In the genomic region with DNA sequence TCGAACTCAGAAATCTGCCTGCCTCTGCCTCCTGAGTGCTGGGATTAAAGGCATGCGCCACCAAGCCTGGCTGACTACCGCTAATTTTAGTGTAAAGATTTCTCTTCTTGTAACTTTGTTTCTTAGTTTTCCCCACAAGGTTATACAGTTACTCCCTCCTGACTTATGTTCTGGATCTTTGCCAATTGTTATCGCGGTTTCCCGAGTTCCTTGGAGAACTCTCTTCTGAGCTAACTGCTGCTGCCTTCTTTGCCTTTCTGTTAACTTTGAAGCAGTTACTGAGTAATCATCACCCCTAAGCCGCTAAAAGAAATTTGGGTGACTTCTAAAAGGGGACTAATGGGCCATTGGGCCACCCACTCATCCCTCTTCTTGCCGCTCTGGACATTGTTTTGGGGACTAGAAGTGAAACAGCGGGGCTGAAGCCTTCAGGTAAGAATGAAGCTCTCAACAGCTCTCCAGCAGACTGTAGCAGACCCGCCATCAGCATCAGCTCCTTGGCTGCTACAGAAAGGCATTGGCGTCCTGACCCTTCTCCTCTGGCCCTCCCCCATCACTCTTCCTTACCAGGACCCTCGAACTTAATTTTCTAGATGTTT, we compare ENCODE assay signal across 24 mouse cellular contexts. TPM values are rescaled to one million over a fixed set of nuclear protein-coding genes. Genes with fewer than 3 reads are reported as not detected.
DNase-seq lines count a peak whose midpoint lies in the region; ATAC-seq and TF ChIP-seq lines count a peak whose summit lies in the region.
"Had no signal": no experiment of that assay in that cellular context is flagged by ENCODE, and none has a peak within 500 bp of the region (broad histone marks: within the 10 kb centered on the region; RNA-seq: fewer than 3 reads in every experiment).

No protein-coding gene starts in this region.

- H3K27me3 ChIP-seq in intestine, embryonic 15.5 days (replicated peaks), result no peaks in the 10 kb centered on the region
- no peaks in the 10 kb centered on the region for H3K27me3 ChIP-seq in intestine, postnatal 0 days (replicated peaks; ENCODE audit: control insufficient read depth, insufficient read depth, low read length)
- H3K27me3 ChIP-seq: heart, embryonic 13.5 days; hindbrain, embryonic 15.5 days; kidney, embryonic 15.5 days; limb, embryonic 13.5 days; midbrain, embryonic 12.5 days; neural tube, embryonic 13.5 days; stomach, embryonic 15.5 days had no signal

- no peak for ATAC-seq in intestine, embryonic 15.5 days
- ATAC-seq in intestine, postnatal 0 days, result no peak
- ATAC-seq in erythroid progenitor cell, adult 5-6 weeks (replicated peaks; ENCODE audit: low FRiP score, poor library complexity, severe bottlenecking), result peak; percentile 61
- ATAC-seq: activated CD4-positive, CD25-positive, alpha-beta regulatory T cell, adult 4 months; forebrain, postnatal 0 days; intestine, embryonic 16.5 days had no signal

- H3K4me2 ChIP-seq in intestine, embryonic 15.5 days (replicated peaks), result no peak overlapping the region
- H3K4me2 ChIP-seq in intestine, postnatal 0 days (replicated peaks; ENCODE audit: low read depth), result no peak overlapping the region
- H3K4me2 ChIP-seq: heart, embryonic 13.5 days; hindbrain, embryonic 15.5 days; kidney, embryonic 15.5 days; limb, embryonic 13.5 days; midbrain, embryonic 12.5 days; neural tube, embryonic 13.5 days; stomach, embryonic 15.5 days had no signal

- TF ChIP-seq CTCF in intestine, postnatal 0 days (IDR thresholded peaks at IDR 0.05; ENCODE audit: low read depth), result no peak
- no peak for TF ChIP-seq CTCF in layer of hippocampus, adult 2 months (conservative IDR thresholded peaks at IDR 0.05)

- no peak overlapping the region for H3K9ac ChIP-seq in intestine, embryonic 15.5 days
- H3K9ac ChIP-seq in intestine, postnatal 0 days (ENCODE audit: low read depth, low read length), result no peak overlapping the region
- H3K9ac ChIP-seq: forebrain, postnatal 0 days; heart, embryonic 13.5 days; hindbrain, embryonic 15.5 days; kidney, embryonic 15.5 days; limb, embryonic 13.5 days; midbrain, embryonic 12.5 days; neural tube, embryonic 13.5 days; stomach, embryonic 15.5 days had no signal

- WGBS in intestine, embryonic 15.5 days, result 73% methylated on average over 12 of the region's 12 CpGs
- 72% methylated on average over 12 of the region's 12 CpGs for WGBS in intestine, postnatal 0 days

- H3K36me3 ChIP-seq in intestine, embryonic 15.5 days, result no peaks in the 10 kb centered on the region
- H3K36me3 ChIP-seq in intestine, postnatal 0 days (ENCODE audit: control insufficient read depth, insufficient read depth), result no peaks in the 10 kb centered on the region
- H3K36me3 ChIP-seq: heart, embryonic 13.5 days; hindbrain, embryonic 15.5 days; kidney, embryonic 15.5 days; limb, embryonic 13.5 days; midbrain, embryonic 12.5 days; neural tube, embryonic 13.5 days; stomach, embryonic 15.5 days had no signal

- H3K9me3 ChIP-seq in intestine, embryonic 15.5 days, result no peaks in the 10 kb centered on the region
- no peaks in the 10 kb centered on the region for H3K9me3 ChIP-seq in intestine, postnatal 0 days (ENCODE audit: control insufficient read depth)
- H3K9me3 ChIP-seq: hindbrain, embryonic 15.5 days; kidney, embryonic 15.5 days; midbrain, embryonic 12.5 days; neural tube, embryonic 13.5 days; stomach, embryonic 15.5 days had no signal

- no peak overlapping the region for H3K4me3 ChIP-seq in intestine, embryonic 15.5 days (replicated peaks)
- H3K4me3 ChIP-seq in intestine, postnatal 0 days (ENCODE audit: low read depth, low read length), result no peak overlapping the region
- no peak overlapping the region for H3K4me3 ChIP-seq in layer of hippocampus, adult 2 months
- H3K4me3 ChIP-seq: gastrocnemius, adult 2 months; heart, embryonic 13.5 days; hindbrain, embryonic 15.5 days; kidney, embryonic 15.5 days; limb, embryonic 13.5 days; midbrain, embryonic 12.5 days; neural tube, embryonic 13.5 days; stomach, embryonic 15.5 days had no signal

- peak; percentile 44 for DNase-seq in testis, postnatal 14 days (ENCODE audit: low spot score)
- DNase-seq in testis, postnatal 10 days (ENCODE audit: low spot score), result no peak
- no peak for DNase-seq in natural killer cell, adult 2 months (ENCODE audit: low spot score in 2 of 2)
- no peak for DNase-seq in layer of hippocampus, adult 2 months (ENCODE audit: low spot score in 2 of 2)
- DNase-seq: adrenal gland, postnatal 10 days; cerebellum, adult 18-20 months; cerebellum, postnatal 36 days; forebrain, postnatal 0 days; gastrocnemius, adult 2 months; heart, adult 18-20 months; heart, postnatal 4 days; lung, postnatal 4 days had no signal

- 0 out of 2 replicates have a peak overlapping the region, but pooled peaks have one; percentile 32 for H3K27ac ChIP-seq in intestine, embryonic 15.5 days
- no peak overlapping the region for H3K27ac ChIP-seq in intestine, postnatal 0 days (ENCODE audit: low read depth, low read length)
- H3K27ac ChIP-seq in layer of hippocampus, adult 2 months, result no peak overlapping the region
- H3K27ac ChIP-seq: gastrocnemius, adult 2 months; heart, embryonic 13.5 days; hindbrain, embryonic 15.5 days; kidney, embryonic 15.5 days; limb, embryonic 13.5 days; midbrain, embryonic 12.5 days; neural tube, embryonic 13.5 days; stomach, embryonic 15.5 days had no signal

- 0 out of 2 replicates have a peak, but pooled peaks cover 2% of the 10 kb centered on the region for H3K4me1 ChIP-seq in intestine, embryonic 15.5 days (replicated peaks)
- no peaks in the 10 kb centered on the region for H3K4me1 ChIP-seq in intestine, postnatal 0 days (replicated peaks; ENCODE audit: control insufficient read depth, insufficient read depth, low read length)
- H3K4me1 ChIP-seq: hindbrain, embryonic 15.5 days; kidney, embryonic 15.5 days; limb, embryonic 13.5 days; midbrain, embryonic 12.5 days; neural tube, embryonic 13.5 days had no signal

RNA-seq across cellular contexts. Expression of gene Themis2, which starts 9.5 kb away (rescaled TPM):
- polyA plus RNA-seq in intestine, embryonic 15.5 days (2015; fragmentation: Nextera tagmentation; extraction: Ambion mirVana), result 1.7 and 2.0 TPM in 2 replicates
- 1.3 and 1.4 TPM in 2 replicates for polyA plus RNA-seq in intestine, postnatal 0 days (2015; fragmentation: Nextera tagmentation; extraction: Ambion mirVana)
- 5.4 and 12.6 TPM in 2 replicates for total RNA-seq in erythroid progenitor cell, adult 5-6 weeks (2015; ENCODE audit: low replicate concordance)
- total RNA-seq in erythroid progenitor cell, adult 5-6 weeks (2017; ENCODE audit: low replicate concordance), result 5.4 and 7.5 TPM in 2 replicates
- under 1 TPM; 0.54 to 0.77 TPM for total RNA-seq in layer of hippocampus, adult 2 months (2021)

RNA-seq across cellular contexts. Expression of gene Ppp1r8, which starts 37.3 kb away (rescaled TPM):
- polyA plus RNA-seq in intestine, embryonic 15.5 days (2015; fragmentation: Nextera tagmentation; extraction: Ambion mirVana), result 50.4 and 54.1 TPM in 2 replicates
- polyA plus RNA-seq in intestine, postnatal 0 days (2015; fragmentation: Nextera tagmentation; extraction: Ambion mirVana), result 16.8 and 18.5 TPM in 2 replicates
- 16.6 and 19.3 TPM in 2 replicates for total RNA-seq in erythroid progenitor cell, adult 5-6 weeks (2015; ENCODE audit: low replicate concordance)
- total RNA-seq in erythroid progenitor cell, adult 5-6 weeks (2017; ENCODE audit: low replicate concordance), result 24.5 and 36.2 TPM in 2 replicates
- 10 to 100 TPM; 40.7 to 43.5 TPM for total RNA-seq in layer of hippocampus, adult 2 months (2021)

RNA-seq across cellular contexts. Expression of gene Rpa2, which starts 37.6 kb away (rescaled TPM):
- 85.5 and 88.1 TPM in 2 replicates for polyA plus RNA-seq in intestine, embryonic 15.5 days (2015; fragmentation: Nextera tagmentation; extraction: Ambion mirVana)
- polyA plus RNA-seq in intestine, postnatal 0 days (2015; fragmentation: Nextera tagmentation; extraction: Ambion mirVana), result 26.6 and 27.9 TPM in 2 replicates
- total RNA-seq in erythroid progenitor cell, adult 5-6 weeks (2015; ENCODE audit: low replicate concordance), result 32.7 and 54.4 TPM in 2 replicates
- 28.4 and 51.9 TPM in 2 replicates for total RNA-seq in erythroid progenitor cell, adult 5-6 weeks (2017; ENCODE audit: low replicate concordance)
- 10 to 100 TPM; 11.9 to 16.0 TPM for total RNA-seq in layer of hippocampus, adult 2 months (2021)

RNA-seq across cellular contexts. Expression of gene Smpdl3b, which starts 48.6 kb away (rescaled TPM):
- polyA plus RNA-seq in intestine, embryonic 15.5 days (2015; fragmentation: Nextera tagmentation; extraction: Ambion mirVana), result 5.7 TPM in 2 replicates
- polyA plus RNA-seq in intestine, postnatal 0 days (2015; fragmentation: Nextera tagmentation; extraction: Ambion mirVana), result 2.9 TPM in 2 replicates
- total RNA-seq in erythroid progenitor cell, adult 5-6 weeks (2015; ENCODE audit: low replicate concordance), result 2.5 TPM in 1 of 2 replicates, not detected in the other
- not detected in 2 replicates for total RNA-seq in erythroid progenitor cell, adult 5-6 weeks (2017; ENCODE audit: low replicate concordance)
- 1 to 10 TPM; 3.6 to 4.5 TPM for total RNA-seq in layer of hippocampus, adult 2 months (2021)
